Mouse (Mus musculus) induced T-regulatory cell, adult 2 months (primary cell): ENCODE results near the gene Erf.

Experiments used
- DNase-seq: peaks from one replicate; pipeline ENCODE4 v3.0.0-alpha.2; 2012; ENCODE audit warnings: low read depth

Erf gene

GRCm38 (mm10) chr7:25250141-25250972 is at the start of gene Erf:
TSS of gene Erf (minus strand) at chr7:25250761.
- DNase-seq: peak; percentile 96

GRCm38 (mm10) chr7:25297454-25298325 is 47.1 kb upstream of the Erf start, which contains the start of gene Pafah1b3:
TSS of gene Pafah1b3 (minus strand) at chr7:25297986.
- DNase-seq: peak; percentile 72

- peak; percentile 59 for DNase-seq
Observed at GRCm38 (mm10) chr7:25296945-25297453, 46.4 kb upstream of the Erf start.

- DNase-seq: no peak
Observed at GRCm38 (mm10) chr7:25294960-25295722, 44.6 kb upstream of the Erf start.

GRCm38 (mm10) chr7:25294495-25294894 is 43.9 kb upstream of the Erf start:
- no peak for DNase-seq

GRCm38 (mm10) chr7:25293191-25293739 is 42.7 kb upstream of the Erf start:
- DNase-seq: no peak

- no peak for DNase-seq
Observed at GRCm38 (mm10) chr7:25292107-25292506, 41.5 kb upstream of the Erf start.

- DNase-seq: no peak
Observed at GRCm38 (mm10) chr7:25290911-25291310, 40.4 kb upstream of the Erf start.

GRCm38 (mm10) chr7:25290463-25290862 is 39.9 kb upstream of the Erf start:
- DNase-seq: no peak

GRCm38 (mm10) chr7:25289925-25290324 is 39.4 kb upstream of the Erf start:
- DNase-seq: peak; percentile 19

GRCm38 (mm10) chr7:25288721-25289120 is 38.2 kb upstream of the Erf start:
- no peak for DNase-seq

- no peak for DNase-seq
Observed at GRCm38 (mm10) chr7:25288011-25288410, 37.5 kb upstream of the Erf start.

- no peak for DNase-seq
Observed at GRCm38 (mm10) chr7:25286989-25287388, 36.4 kb upstream of the Erf start.

- no peak for DNase-seq
Observed at GRCm38 (mm10) chr7:25285511-25286238, 35.1 kb upstream of the Erf start.

- peak; percentile 5 for DNase-seq
Observed at GRCm38 (mm10) chr7:25284766-25285165, 34.2 kb upstream of the Erf start.

- no peak for DNase-seq
Observed at GRCm38 (mm10) chr7:25284171-25284570, 33.6 kb upstream of the Erf start.

- DNase-seq: no peak
Observed at GRCm38 (mm10) chr7:25283637-25284036, 33.1 kb upstream of the Erf start.

GRCm38 (mm10) chr7:25282731-25283211 is 32.2 kb upstream of the Erf start:
- peak; percentile 65 for DNase-seq

- DNase-seq: peak; percentile 98
Observed at GRCm38 (mm10) chr7:25281734-25282601, 31.4 kb upstream of the Erf start.
